Mouse (Mus musculus) embryonic facial prominence, embryonic 13.5 days (tissue): ENCODE measurements around the gene Wdr24. TPM values are rescaled to one million over a fixed set of nuclear protein-coding genes. Genes with fewer than 3 reads are reported as not detected.
A peak's percentile ranks its signal among the peaks of the same experiment; 100 is the strongest.

Experiments used
- ATAC-seq: fragments of 200-750 bp; cut with Nextera tagmentation; 2 replicates; pipeline ENCODE4 v1.8.0; 2017; ENCODE audit warnings: low read depth; ENCODE audit not compliant: insufficient number of reproducible peaks, insufficient read depth, low FRiP score, low TSS enrichment
- H3K27ac ChIP-seq: fragments of 300-500 bp; sonication (generic); 2 replicates; pipeline ENCODE4 v1.5.1; 2015; ENCODE audit warnings: moderate library complexity, mild to moderate bottlenecking, inconsistent platforms
- H3K27me3 ChIP-seq: fragments of 300-500 bp; sonication (generic); 2 replicates; pipeline ENCODE4 v1.6.1; 2015; ENCODE audit warnings: mild to moderate bottlenecking, inconsistent platforms
- H3K36me3 ChIP-seq: fragments of 300-500 bp; sonication (generic); 2 replicates; pipeline ENCODE4 v1.6.1; 2015; ENCODE audit warnings: mild to moderate bottlenecking, inconsistent platforms
- H3K4me1 ChIP-seq: fragments of 300-500 bp; sonication (generic); 2 replicates; pipeline ENCODE4 v1.6.1; 2015; ENCODE audit warnings: inconsistent platforms
- H3K4me2 ChIP-seq: fragments of 300-500 bp; sonication (generic); 2 replicates; pipeline ENCODE4 v1.6.1; 2015; ENCODE audit warnings: moderate library complexity, mild to moderate bottlenecking, inconsistent platforms
- H3K4me3 ChIP-seq: fragments of 300-500 bp; sonication (generic); 2 replicates; pipeline ENCODE4 v1.5.1; 2015; ENCODE audit warnings: mild to moderate bottlenecking, inconsistent platforms
- H3K9ac ChIP-seq: fragments of 300-500 bp; sonication (generic); 2 replicates; pipeline ENCODE4 v1.6.1; 2015; ENCODE audit warnings: mild to moderate bottlenecking, inconsistent platforms
- H3K9me3 ChIP-seq: fragments of 300-500 bp; sonication (generic); 2 replicates; pipeline ENCODE4 v1.6.1; 2016; ENCODE audit warnings: inconsistent platforms
- WGBS: fragments of 180-500 bp; shearing (Covaris S2); methylation state at CpG from one replicate; pipeline ENCODE4 v1.1.7; 2015; ENCODE audit warnings: mixed read lengths; 5-methylcytosine and 5-hydroxymethylcytosine counted together
- microRNA-seq: library from miRNA; unstranded; fragments of <30 nt; microRNA quantifications from one replicate; pipeline ENCODE4, GENCODE M21; 2016
- polyA plus RNA-seq: library from polyadenylated mRNA; unstranded; fragments of >200 nt; fragmentation: Nextera tagmentation; extraction: Ambion mirVana; gene quantifications from 2 replicates; pipeline ENCODE4 v1.2.1, GENCODE M21; 2015

Gene Wdr24
- polyA plus RNA-seq, 1 experiment from 2014 or later, result 30.0 TPM

GRCm38 (mm10) chr17:25874721-25875170, 51.3 kb downstream of the Wdr24 start, which contains the start of gene Mettl26:
Gene Mettl26, plus strand, starts transcription at chr17:25875074.
- H3K9ac ChIP-seq, result peak within 1 kb of the TSS; percentile 84
- ATAC-seq, result peak; percentile 74
- WGBS, result under 1% methylated on average over 25 of the region's 25 CpGs

GRCm38 (mm10) chr17:25875171-25876136, 52.0 kb downstream of the Wdr24 start:
- peak; percentile 88 for ATAC-seq

More at GRCm38 (mm10) chr17:25874721-25875170, 51.3 kb downstream of the Wdr24 start, which contains the start of gene Mettl26:
- Histone ChIP-seq H3K9me3 (no peaks in the 10 kb centered on the region), H3K4me3 (peak within 1 kb of the TSS; percentile 80), H3K4me1 (peaks cover 21% of the 10 kb centered on the region), H3K27ac (peak within 1 kb of the TSS; percentile 93), H3K4me2 (peak within 1 kb of the TSS; percentile 94), H3K27me3 (no peaks in the 10 kb centered on the region), H3K36me3 (peaks cover 23% of the 10 kb centered on the region)

GRCm38 (mm10) chr17:25876347-25876915, 53.0 kb downstream of the Wdr24 start:
- peak overlapping the region; percentile 80 for H3K4me3 ChIP-seq
- H3K27ac ChIP-seq, result no peak overlapping the region
- no peaks in the 10 kb centered on the region for H3K27me3 ChIP-seq
- peak overlapping the region; percentile 94 for H3K4me2 ChIP-seq
- H3K9me3 ChIP-seq, result no peaks in the 10 kb centered on the region
- H3K9ac ChIP-seq, result peak overlapping the region; percentile 84
- H3K36me3 ChIP-seq, result peaks cover 32% of the 10 kb centered on the region
- no peak for ATAC-seq
- WGBS, result 54% methylated on average over 10 of the region's 10 CpGs
- H3K4me1 ChIP-seq, result peaks cover 33% of the 10 kb centered on the region

More at GRCm38 (mm10) chr17:25875171-25876136, 52.0 kb downstream of the Wdr24 start:
- H3K36me3 ChIP-seq, result peaks cover 26% of the 10 kb centered on the region
- H3K27ac ChIP-seq, result peak overlapping the region; percentile 93
- H3K4me3 ChIP-seq, result peak overlapping the region; percentile 80
- H3K9me3 ChIP-seq, result no peaks in the 10 kb centered on the region
- no peaks in the 10 kb centered on the region for H3K27me3 ChIP-seq
- WGBS, result 1% methylated on average over 59 of the region's 59 CpGs
- H3K4me1 ChIP-seq, result peaks cover 25% of the 10 kb centered on the region
- H3K4me2 ChIP-seq, result peak overlapping the region; percentile 94
- peak overlapping the region; percentile 84 for H3K9ac ChIP-seq

GRCm38 (mm10) chr17:25877025-25877424, 53.6 kb downstream of the Wdr24 start:
- no peak overlapping the region for H3K27ac ChIP-seq
- no peak for ATAC-seq
- no peak overlapping the region for H3K4me3 ChIP-seq
- peaks cover 36% of the 10 kb centered on the region for H3K4me1 ChIP-seq
- H3K4me2 ChIP-seq, result no peak overlapping the region
- whole genome bisulfite sequencing, result 95% methylated on average over 3 of the region's 3 CpGs
- H3K9me3 ChIP-seq, result no peaks in the 10 kb centered on the region
- H3K27me3 ChIP-seq, result no peaks in the 10 kb centered on the region
- H3K36me3 ChIP-seq, result peaks cover 38% of the 10 kb centered on the region
- no peak overlapping the region for H3K9ac ChIP-seq

GRCm38 (mm10) chr17:25877741-25878610, 54.5 kb downstream of the Wdr24 start:
- peaks cover 47% of the 10 kb centered on the region for H3K36me3 ChIP-seq
- no peak overlapping the region for H3K4me2 ChIP-seq
- H3K4me1 ChIP-seq, result peaks cover 36% of the 10 kb centered on the region
- H3K27me3 ChIP-seq, result no peaks in the 10 kb centered on the region
- 91% methylated on average over 32 of the region's 32 CpGs for WGBS
- no peak overlapping the region for H3K4me3 ChIP-seq
- no peaks in the 10 kb centered on the region for H3K9me3 ChIP-seq
- no peak for ATAC-seq
- no peak overlapping the region for H3K27ac ChIP-seq
- no peak overlapping the region for H3K9ac ChIP-seq

Small RNA genes within 50 kb of the gene (microRNA-seq; reads per million reads assigned to microRNA genes)
- gene Mir3082, result 1.7 reads per million
- gene Mir6966, result not detected

Other genes with a start within 250 kb of the Wdr24 start
- 28.7 and 33.8 TPM in 2 replicates for gene Lmf1, start 244.5 kb upstream of the Wdr24 start, polyA plus RNA-seq
- 5.8 and 10.3 TPM in 2 replicates for gene Gng13, start 106.5 kb upstream of the Wdr24 start, polyA plus RNA-seq
- gene Chtf18, start 96.2 kb upstream of the Wdr24 start, polyA plus RNA-seq, result 31.6 and 35.9 TPM in 2 replicates
- gene Rpusd1, start 96.0 kb upstream of the Wdr24 start, polyA plus RNA-seq, result 28.0 and 28.9 TPM in 2 replicates
- 0.83 TPM in 1 of 2 replicates, not detected in the other for gene Mslnl, start 87.6 kb upstream of the Wdr24 start, polyA plus RNA-seq
- gene Msln, start 69.2 kb upstream of the Wdr24 start, polyA plus RNA-seq, result 0.17 and 0.42 TPM in 2 replicates
- 24.7 and 24.9 TPM in 2 replicates for gene Narfl, start 49.9 kb upstream of the Wdr24 start, polyA plus RNA-seq
- 74.6 and 89.5 TPM in 2 replicates for gene Haghl, start 38.0 kb upstream of the Wdr24 start, polyA plus RNA-seq
- gene Ccdc78, start 37.0 kb upstream of the Wdr24 start, polyA plus RNA-seq, result 0.20 and 0.25 TPM in 2 replicates
- 65.3 and 78.1 TPM in 2 replicates for gene Fam173a, start 30.7 kb upstream of the Wdr24 start, polyA plus RNA-seq
- gene AC134908.4, start 28.0 kb upstream of the Wdr24 start, polyA plus RNA-seq, result not detected in 2 replicates
- gene Metrn, start 26.5 kb upstream of the Wdr24 start, polyA plus RNA-seq, result 43.4 and 50.1 TPM in 2 replicates
- gene Fbxl16, start 14.5 kb upstream of the Wdr24 start, polyA plus RNA-seq, result 3.6 and 4.2 TPM in 2 replicates
- 48.3 and 52.8 TPM in 2 replicates for gene Jmjd8, start 5.2 kb downstream of the Wdr24 start, polyA plus RNA-seq
- gene Stub1, start 9.8 kb downstream of the Wdr24 start, polyA plus RNA-seq, result 319 and 353 TPM in 2 replicates
- 1.4 and 2.7 TPM in 2 replicates for gene Rhbdl1, start 13.7 kb downstream of the Wdr24 start, polyA plus RNA-seq
- gene Gm20683, start 18.1 kb downstream of the Wdr24 start, polyA plus RNA-seq, result 1.3 and 2.9 TPM in 2 replicates
- 26.4 and 31.4 TPM in 2 replicates for gene Rhot2, start 21.2 kb downstream of the Wdr24 start, polyA plus RNA-seq
- gene Wdr90, start 37.9 kb downstream of the Wdr24 start, polyA plus RNA-seq, result 30.0 and 31.2 TPM in 2 replicates
- 11.1 and 13.4 TPM in 2 replicates for gene Mcrip2, start 45.1 kb downstream of the Wdr24 start, polyA plus RNA-seq
- gene Mettl26, start 51.4 kb downstream of the Wdr24 start, polyA plus RNA-seq, result 47.1 and 50.6 TPM in 2 replicates
- gene Wfikkn1, start 57.2 kb downstream of the Wdr24 start, polyA plus RNA-seq, result 0.56 and 0.73 TPM in 2 replicates
- 32.9 and 36.6 TPM in 2 replicates for gene Rab40c, start 96.1 kb downstream of the Wdr24 start, polyA plus RNA-seq
- gene Pigq, start 121.3 kb downstream of the Wdr24 start, polyA plus RNA-seq, result 50.6 and 53.8 TPM in 2 replicates
- not detected in 2 replicates for gene Nhlrc4, start 121.3 kb downstream of the Wdr24 start, polyA plus RNA-seq
- gene A930017K11Rik, start 128.9 kb downstream of the Wdr24 start, polyA plus RNA-seq, result 0.18 and 0.26 TPM in 2 replicates
- gene Capn15, start 162.2 kb downstream of the Wdr24 start, polyA plus RNA-seq, result 23.4 and 24.2 TPM in 2 replicates
- 22.8 and 23.5 TPM in 2 replicates for gene Rab11fip3, start 245.9 kb downstream of the Wdr24 start, polyA plus RNA-seq